Mouse (Mus musculus): ENCODE results near the gene Asb13.

- TF ChIP-seq CTCF (IDR thresholded peaks at IDR 0.05; ENCODE audit: borderline replicate concordance, insufficient read depth, low read length): no peak
- no peak for TF ChIP-seq POLR2A (IDR thresholded peaks at IDR 0.05; ENCODE audit: low read depth, low read length)
Measured at GRCm38 (mm10) chr13:3669611-3670010, 35.8 kb downstream of the Asb13 start.

All from embryonic fibroblast, embryonic 13.5 days (primary cell).